Mouse (Mus musculus) kidney, postnatal 25 days (tissue): Measurements from ENCODE around the gene Adamts8.

Experiments
- DNase-seq, 2 experiments: peaks; one replicate each; pipeline ENCODE4 v3.0.0; 2021; ENCODE audit warnings: mixed read lengths in 2 of 2

The Adamts8 gene

DNA sequence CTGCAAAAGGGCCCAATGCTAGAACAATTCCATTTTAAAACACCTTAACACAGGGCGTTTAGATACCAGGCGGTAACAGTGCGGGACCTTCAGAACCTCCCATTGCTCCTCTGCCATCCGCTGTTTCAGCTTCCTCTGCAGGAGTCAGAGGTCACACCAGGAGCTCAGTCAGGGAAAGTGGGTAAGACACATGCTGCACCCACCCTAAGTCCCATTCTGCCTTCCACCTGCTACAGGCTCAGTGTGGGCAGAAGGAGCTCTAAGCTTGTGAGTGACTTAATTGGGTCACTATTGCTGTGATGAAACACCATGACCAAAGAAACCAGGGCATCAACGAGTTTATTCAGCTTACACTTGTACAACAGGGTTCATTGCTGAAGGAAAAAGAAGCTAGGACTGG is 50.7 kb downstream of the Adamts8 start:
- DNase-seq = no peak

DNA sequence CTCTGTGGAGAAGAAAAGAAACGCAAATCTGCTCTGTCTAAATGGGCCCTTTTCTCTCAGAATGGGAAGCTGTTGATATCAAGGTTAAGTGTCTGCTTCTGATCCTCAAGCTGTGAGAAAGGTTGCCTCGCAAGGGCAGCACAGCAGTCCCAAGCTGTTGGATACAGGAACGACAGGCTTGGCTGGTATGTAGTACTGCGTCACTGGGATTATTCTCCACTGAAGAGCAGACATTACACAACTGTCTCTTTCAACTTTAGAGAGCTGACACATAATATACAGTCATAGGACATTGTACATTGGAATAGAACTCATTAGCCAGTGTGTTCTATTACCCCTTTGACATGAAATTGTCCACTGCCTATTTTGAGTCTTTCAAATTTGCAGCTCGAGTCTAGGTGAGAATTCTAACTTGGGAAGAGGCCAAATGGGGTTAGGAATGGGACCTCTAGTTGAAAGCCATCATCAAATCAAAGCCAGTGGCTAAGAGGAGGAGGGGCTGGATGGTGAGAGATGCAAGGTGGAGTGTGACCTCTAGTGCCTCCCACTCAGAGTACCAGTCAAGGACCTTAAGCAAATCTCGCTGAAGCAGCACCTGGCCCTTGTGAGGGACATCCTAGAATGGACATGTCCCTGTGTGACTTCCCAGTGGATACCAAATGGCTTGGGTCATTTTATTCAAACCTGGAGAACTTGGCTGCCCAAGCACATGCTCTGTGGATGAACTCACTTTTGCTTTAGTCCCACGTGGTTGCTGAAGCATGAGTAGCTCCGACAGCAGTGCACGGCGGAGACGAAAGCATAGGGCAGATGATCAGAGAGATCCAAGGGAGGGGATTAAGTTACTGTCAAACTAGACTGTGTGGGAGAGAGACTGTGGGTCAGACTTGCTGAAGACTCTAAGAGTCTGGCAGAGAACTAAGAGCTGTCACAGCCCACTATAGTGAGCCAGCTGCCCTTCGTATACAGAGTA is 54.5 kb downstream of the Adamts8 start:
- peak; percentile 23 to 65 for DNase-seq

DNA sequence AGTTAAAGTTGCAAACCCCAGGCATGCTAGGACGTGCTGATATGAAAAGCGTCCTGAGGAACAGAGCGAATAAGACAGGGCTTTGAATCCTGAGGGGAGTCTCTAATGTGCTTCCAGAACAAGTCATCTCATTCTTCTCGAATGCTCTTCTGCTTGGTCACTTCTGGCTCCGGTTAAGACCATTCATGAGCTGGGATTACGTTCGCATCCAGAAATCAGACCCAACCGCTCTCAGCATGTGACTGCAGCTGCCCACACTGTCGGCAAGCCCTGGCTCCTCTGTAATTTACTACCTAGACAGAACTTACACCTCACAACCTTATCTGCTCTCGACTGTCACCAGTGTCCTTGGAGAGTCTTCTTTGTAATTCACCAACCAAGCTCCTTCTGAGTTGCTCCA is 58.3 kb downstream of the Adamts8 start:
- DNase-seq = no peak

DNA sequence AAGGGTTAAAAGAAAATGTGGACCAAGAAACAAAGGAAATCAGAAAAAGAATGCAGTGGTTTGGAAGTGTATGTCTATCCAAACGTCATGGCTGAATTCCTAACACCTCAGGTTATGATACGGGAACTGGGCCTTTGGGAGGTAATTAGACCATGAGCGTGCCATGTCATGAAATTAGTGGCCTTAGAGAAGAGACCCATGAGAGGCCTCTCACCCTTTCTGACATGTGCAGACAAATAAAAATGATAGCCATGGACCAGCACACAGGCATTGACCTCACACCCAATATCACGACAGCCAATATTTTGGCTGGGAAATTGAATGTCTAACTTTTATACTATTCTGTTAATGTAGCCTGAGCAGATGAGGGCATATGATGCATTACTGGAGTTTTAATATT is 60.2 kb downstream of the Adamts8 start:
- DNase-seq = no peak

DNA sequence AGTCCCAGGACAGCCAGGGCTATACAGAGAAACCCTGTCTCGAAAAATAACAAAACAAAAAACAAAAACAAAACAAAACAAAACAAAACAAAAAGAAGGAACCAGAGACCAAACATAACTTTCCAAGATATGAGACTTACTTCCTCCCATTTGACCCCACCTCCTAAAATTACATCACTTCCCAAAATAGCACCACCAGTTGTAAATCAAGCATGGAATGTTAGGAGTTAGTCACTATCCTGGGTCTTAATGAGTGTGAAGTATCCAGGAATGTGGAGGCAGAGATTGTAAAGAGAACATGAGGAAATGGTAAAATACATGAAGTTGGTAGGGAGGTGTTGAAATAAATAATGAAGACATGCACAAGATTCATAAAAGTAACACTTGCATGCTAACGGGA is 67.0 kb downstream of the Adamts8 start:
- no peak for DNase-seq

DNA sequence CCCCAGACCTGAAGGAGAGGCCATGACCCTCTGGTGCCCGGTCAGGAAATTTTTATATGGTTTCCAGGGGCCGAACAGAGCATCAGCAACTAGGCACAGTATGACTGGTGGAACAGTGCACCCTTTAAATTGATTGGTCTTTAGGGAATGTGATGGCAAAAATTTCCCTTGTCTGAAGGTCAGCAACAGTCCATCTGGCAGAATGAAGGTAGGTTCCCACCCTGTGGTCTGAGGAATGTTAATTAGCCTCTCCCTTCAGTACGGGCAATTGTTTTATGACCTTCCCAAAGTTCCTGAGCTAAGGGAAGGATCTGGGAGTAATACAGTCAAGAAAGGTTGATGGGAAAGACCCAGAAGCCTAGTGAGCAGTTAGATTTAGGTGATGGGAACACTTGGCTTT is 67.7 kb downstream of the Adamts8 start:
- no peak for DNase-seq

DNA sequence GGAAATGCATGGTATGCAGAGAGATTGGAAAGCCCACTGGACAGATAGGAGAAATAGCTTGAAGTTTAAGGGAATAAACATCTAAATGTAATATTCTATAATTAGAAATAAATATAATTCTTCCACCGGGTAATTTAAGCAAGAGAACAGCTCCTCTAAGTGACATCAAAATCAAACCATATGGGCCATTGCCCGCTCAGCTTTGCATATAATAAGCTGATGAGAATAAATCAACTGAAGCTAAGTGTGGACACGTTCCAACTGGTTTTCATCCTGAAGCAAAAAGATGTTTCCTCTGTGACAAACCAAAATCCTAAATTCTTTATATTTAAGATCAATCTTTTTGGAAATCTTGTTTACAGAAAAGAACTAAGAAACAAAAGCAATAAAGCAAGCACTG is 68.4 kb downstream of the Adamts8 start:
- DNase-seq = no peak

DNA sequence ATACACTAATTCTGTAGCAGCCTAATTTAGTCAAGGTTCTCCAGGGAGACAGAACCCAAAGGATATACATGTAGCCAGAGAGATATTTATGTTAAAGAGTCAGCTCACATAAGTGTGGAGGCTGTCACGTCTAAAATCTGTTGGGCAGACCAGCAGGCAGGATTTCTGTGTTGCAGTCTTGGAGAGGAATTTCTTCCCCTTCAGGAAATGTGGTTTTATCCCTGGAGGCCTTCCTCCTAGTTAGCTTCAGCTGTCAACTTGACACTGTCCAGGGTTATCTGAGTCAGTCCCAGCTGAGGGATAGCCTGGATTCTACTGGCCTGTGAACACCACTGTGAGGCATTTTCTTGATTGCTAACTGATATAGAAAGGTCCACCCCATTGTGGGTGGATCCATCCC is 69.2 kb downstream of the Adamts8 start:
- no peak for DNase-seq

DNA sequence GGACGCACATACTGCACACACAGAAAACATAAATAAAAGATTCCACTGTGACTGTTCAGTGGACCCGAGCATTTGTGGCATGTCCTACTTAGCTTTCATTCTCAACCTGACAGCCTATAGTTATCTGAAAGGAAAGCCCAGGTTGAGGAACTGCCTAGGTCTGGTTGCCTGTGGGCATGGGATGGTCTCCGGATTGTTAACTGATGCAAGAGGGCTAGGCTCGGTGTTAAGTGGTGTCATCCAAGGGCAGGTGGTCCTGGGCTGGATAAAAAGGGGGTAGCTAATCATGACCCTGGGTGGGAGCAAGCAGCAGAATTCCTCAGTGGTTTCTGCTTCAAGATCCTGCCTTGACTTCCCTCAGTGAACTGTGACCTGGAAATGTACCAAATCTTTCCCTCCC is 70.3 kb downstream of the Adamts8 start:
- DNase-seq = no peak

DNA sequence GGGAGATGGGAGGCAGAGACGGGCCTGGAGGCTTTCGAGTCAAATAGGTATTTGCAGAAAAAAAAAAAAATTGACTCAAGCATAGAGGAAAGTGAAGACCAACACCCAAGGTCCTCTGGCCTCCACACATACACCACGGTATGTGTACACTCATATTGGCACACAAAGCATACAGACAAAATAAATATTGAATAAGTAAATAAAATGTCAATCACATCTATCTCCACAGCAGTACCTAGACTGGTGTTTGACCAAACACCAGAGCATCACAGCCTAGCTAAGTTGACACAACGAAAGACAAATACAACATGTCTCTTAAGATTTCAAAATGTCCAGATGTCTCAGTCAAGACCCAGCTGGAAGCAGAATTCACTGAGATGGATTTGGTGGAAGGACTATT is 71.1 kb downstream of the Adamts8 start:
- DNase-seq = no peak
